Comparison of ENCODE assay signal across 17 mouse cellular contexts in the genomic region with DNA sequence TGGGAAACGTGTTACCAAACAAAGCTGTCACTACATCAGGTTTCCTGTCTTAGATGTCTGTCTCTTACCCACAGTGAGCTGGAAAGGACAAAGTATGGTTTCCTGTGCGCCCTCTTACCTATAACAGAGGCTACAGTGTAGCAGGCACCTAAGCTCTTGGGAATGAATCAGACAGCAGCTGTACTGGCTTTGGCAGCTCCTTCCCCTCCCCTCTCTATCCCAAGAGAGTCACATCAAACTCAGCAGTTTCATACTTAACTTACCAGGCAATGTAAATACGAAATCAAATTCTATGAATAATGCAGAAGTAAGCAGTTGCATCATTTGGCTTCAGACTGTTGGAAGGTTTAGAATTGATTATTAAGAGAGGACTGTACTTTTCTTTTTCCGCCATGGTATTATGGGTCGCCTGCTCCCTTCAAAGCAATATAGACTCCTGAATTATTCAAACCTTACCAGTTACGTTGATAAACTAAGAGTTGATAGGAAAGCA.
"Had no signal": no experiment of that assay in that cellular context is flagged by ENCODE, and none has a peak within 500 bp of the region (broad histone marks: within the 10 kb centered on the region; RNA-seq: fewer than 3 reads in every experiment).

No protein-coding gene starts in this region.

- H3K27ac ChIP-seq: intestine, embryonic 15.5 days; kidney, embryonic 15.5 days; limb, embryonic 13.5 days; liver, embryonic 14.5 days; neural tube, embryonic 13.5 days; stomach, embryonic 15.5 days had no signal

- ATAC-seq: intestine, embryonic 15.5 days had no signal

- H3K4me1 ChIP-seq: intestine, embryonic 15.5 days; kidney, embryonic 15.5 days; neural tube, embryonic 13.5 days; stomach, embryonic 15.5 days had no signal

- H3K27me3 ChIP-seq: intestine, embryonic 15.5 days; kidney, embryonic 15.5 days; limb, embryonic 13.5 days; megakaryocyte, embryonic 14.5 days; neural tube, embryonic 13.5 days; stomach, embryonic 15.5 days had no signal

- H3K4me2 ChIP-seq: intestine, embryonic 15.5 days; kidney, embryonic 15.5 days; limb, embryonic 13.5 days; neural tube, embryonic 13.5 days; stomach, embryonic 15.5 days had no signal

- H3K9ac ChIP-seq: intestine, embryonic 15.5 days; kidney, embryonic 15.5 days; limb, embryonic 13.5 days; liver, embryonic 14.5 days; neural tube, embryonic 13.5 days; stomach, embryonic 15.5 days had no signal

- H3K36me3 ChIP-seq: intestine, embryonic 15.5 days; kidney, embryonic 15.5 days; limb, embryonic 13.5 days; neural tube, embryonic 13.5 days; stomach, embryonic 15.5 days had no signal

- DNase-seq: kidney, adult 18-20 months; kidney, postnatal 14 days; left cerebral cortex, postnatal 4 days; lung, adult 18-20 months; lung, postnatal 36 days; retina, postnatal 1 day; right cerebral cortex, postnatal 4 days; spleen, adult 18-20 months; thymus, adult 2 months; thymus, postnatal 25 days had no signal

- H3K9me3 ChIP-seq: intestine, embryonic 15.5 days; kidney, embryonic 15.5 days; limb, embryonic 13.5 days; megakaryocyte, embryonic 14.5 days; neural tube, embryonic 13.5 days; stomach, embryonic 15.5 days had no signal

- H3K4me3 ChIP-seq: intestine, embryonic 15.5 days; kidney, embryonic 15.5 days; limb, embryonic 13.5 days; megakaryocyte, embryonic 14.5 days; neural tube, embryonic 13.5 days; stomach, embryonic 15.5 days had no signal
